Comparison of ENCODE assay signal across 8 mouse cellular contexts in genomic region chr16:8470132-8470531, GRCm38 (mm10). TPM values are rescaled to one million over a fixed set of nuclear protein-coding genes. Genes with fewer than 3 reads are reported as not detected.
DNase-seq lines count a peak whose midpoint lies in the region; ATAC-seq and TF ChIP-seq lines count a peak whose summit lies in the region.

No protein-coding gene starts in this region.

- H3K27ac ChIP-seq in kidney, postnatal 0 days, result no peak overlapping the region
- no peak overlapping the region for H3K27ac ChIP-seq in embryonic facial prominence, embryonic 11.5 days (replicated peaks; ENCODE audit: low read depth, low read length)
- no peak overlapping the region for H3K27ac ChIP-seq in intestine, embryonic 15.5 days

- no peak for DNase-seq in kidney, postnatal 0 days (ENCODE audit: low spot score)
- DNase-seq in kidney, postnatal 36 days, result no peak
- no peak for DNase-seq in embryonic facial prominence, embryonic 11.5 days (ENCODE audit: low spot score)
- no peak for DNase-seq in spleen, postnatal 36 days (ENCODE audit: low spot score in 2 of 2)
- DNase-seq in left cerebral cortex, adult 9 months (ENCODE audit: low spot score in 2 of 2), result no peak
- no peak for DNase-seq in left cerebral cortex, adult 18-20 months (ENCODE audit: low spot score in 2 of 2)

- TF ChIP-seq CTCF in kidney, postnatal 0 days (IDR thresholded peaks at IDR 0.05; ENCODE audit: low read depth), result no peak

- H3K79me2 ChIP-seq in myocyte (ENCODE audit: control insufficient read depth, insufficient read depth), result no peaks in the 10 kb centered on the region

- H3K9ac ChIP-seq in kidney, postnatal 0 days (ENCODE audit: low read depth, low read length), result no peak overlapping the region
- H3K9ac ChIP-seq in embryonic facial prominence, embryonic 11.5 days (replicated peaks; ENCODE audit: low read length), result no peak overlapping the region
- H3K9ac ChIP-seq in intestine, embryonic 15.5 days, result no peak overlapping the region

- peak overlapping the region; percentile 62; the same call in 1 of the 2 replicates for H3K4me3 ChIP-seq in kidney, postnatal 0 days (replicated peaks; ENCODE audit: low read depth, low read length)
- peak overlapping the region; percentile 72; the same call in 1 of the 2 replicates for H3K4me3 ChIP-seq in embryonic facial prominence, embryonic 11.5 days (ENCODE audit: low read depth, low read length)
- peak overlapping the region; percentile 70 for H3K4me3 ChIP-seq in intestine, embryonic 15.5 days (replicated peaks)
- H3K4me3 ChIP-seq in myocyte, result peak overlapping the region; percentile 77

- TF ChIP-seq POLR2A in myocyte (IDR thresholded peaks at IDR 0.05; ENCODE audit: insufficient read length, low read depth), result no peak

- 78% methylated on average over 2 of the region's 2 CpGs for WGBS in kidney, postnatal 0 days
- WGBS in embryonic facial prominence, embryonic 11.5 days, result 80% methylated on average over 2 of the region's 2 CpGs
- WGBS in intestine, embryonic 15.5 days, result 77% methylated on average over 2 of the region's 2 CpGs

- H3K4me1 ChIP-seq in kidney, postnatal 0 days (replicated peaks; ENCODE audit: insufficient read depth, low read length), result no peaks in the 10 kb centered on the region
- H3K4me1 ChIP-seq in embryonic facial prominence, embryonic 11.5 days (ENCODE audit: control insufficient read depth, insufficient read depth, low read length), result no peaks in the 10 kb centered on the region; the same call in 1 of the 2 replicates
- H3K4me1 ChIP-seq in intestine, embryonic 15.5 days (replicated peaks), result no peaks in the 10 kb centered on the region

- H3K36me3 ChIP-seq in kidney, postnatal 0 days (ENCODE audit: insufficient read depth, low read length), result no peaks in the 10 kb centered on the region
- H3K36me3 ChIP-seq in embryonic facial prominence, embryonic 11.5 days (replicated peaks; ENCODE audit: control insufficient read depth, insufficient read depth, low read depth, low read length), result no peaks in the 10 kb centered on the region
- H3K36me3 ChIP-seq in intestine, embryonic 15.5 days, result no peaks in the 10 kb centered on the region
- H3K36me3 ChIP-seq in myocyte (ENCODE audit: control insufficient read depth, insufficient read depth), result no peaks in the 10 kb centered on the region

- H3K4me2 ChIP-seq in kidney, postnatal 0 days (ENCODE audit: low read length), result peak overlapping the region; percentile 72
- no peak overlapping the region for H3K4me2 ChIP-seq in embryonic facial prominence, embryonic 11.5 days (ENCODE audit: low read depth, low read length)
- H3K4me2 ChIP-seq in intestine, embryonic 15.5 days (replicated peaks), result peak overlapping the region; percentile 66
- H3K4me2 ChIP-seq in myocyte (ENCODE audit: low read depth), result peak overlapping the region; percentile 82

- H3K27me3 ChIP-seq in kidney, postnatal 0 days (ENCODE audit: insufficient read depth, low read length), result no peaks in the 10 kb centered on the region
- H3K27me3 ChIP-seq in embryonic facial prominence, embryonic 11.5 days (ENCODE audit: control insufficient read depth, insufficient read depth, low read length), result no peaks in the 10 kb centered on the region
- no peaks in the 10 kb centered on the region for H3K27me3 ChIP-seq in intestine, embryonic 15.5 days (replicated peaks)
- H3K27me3 ChIP-seq in myocyte (ENCODE audit: control insufficient read depth, insufficient read depth, insufficient read length), result no peaks in the 10 kb centered on the region

- H3K9me3 ChIP-seq in kidney, postnatal 0 days (replicated peaks; ENCODE audit: low read length), result no peaks in the 10 kb centered on the region
- no peaks in the 10 kb centered on the region for H3K9me3 ChIP-seq in embryonic facial prominence, embryonic 11.5 days (replicated peaks; ENCODE audit: control insufficient read depth, low read length)
- no peaks in the 10 kb centered on the region for H3K9me3 ChIP-seq in intestine, embryonic 15.5 days

- ATAC-seq in kidney, postnatal 0 days (replicated peaks; ENCODE audit: low FRiP score, low read depth), result no peak
- ATAC-seq in embryonic facial prominence, embryonic 11.5 days (replicated peaks; ENCODE audit: insufficient number of reproducible peaks, low FRiP score, low TSS enrichment, low read depth), result peak; percentile 63; the same call in 1 of the 2 replicates
- peak; percentile 58 for ATAC-seq in intestine, embryonic 15.5 days

- peak overlapping the region; percentile 61 for H3ac ChIP-seq in myocyte (ENCODE audit: control insufficient read depth, insufficient read length)

TF ChIP-seq in myocyte, 11 proteins besides CTCF, POLR2A, EP300 and RAD21:
- TF ChIP-seq TCF12 (IDR thresholded peaks at IDR 0.05; ENCODE audit: insufficient read depth, poor library complexity, severe bottlenecking), result no peak
- TF ChIP-seq TCF3 (IDR thresholded peaks at IDR 0.05; ENCODE audit: insufficient read length, low read depth), result no peak

RNA-seq across cellular contexts. Expression of gene Mettl22, which starts 0.5 kb away (rescaled TPM):
- 15.2 and 18.4 TPM in 2 replicates for polyA plus RNA-seq in kidney, postnatal 0 days (2015; fragmentation: Nextera tagmentation; extraction: Ambion mirVana)
- polyA plus RNA-seq in embryonic facial prominence, embryonic 11.5 days (2014; fragmentation: Nextera tagmentation; extraction: Ambion mirVana), result 16.4 and 19.2 TPM in 2 replicates
- 14.2 and 16.8 TPM in 2 replicates for polyA plus RNA-seq in intestine, embryonic 15.5 days (2015; fragmentation: Nextera tagmentation; extraction: Ambion mirVana)
- polyA plus RNA-seq in myocyte (2012; fragmentation: generic; extraction: Trizol), result 34.3 TPM
- total RNA-seq in left cerebral cortex, adult 18-20 months (2021), result 10 to 100 TPM; 21.7 to 24.0 TPM

RNA-seq across cellular contexts. Expression of gene Abat, which starts 43.1 kb away (rescaled TPM):
- 33.9 and 36.6 TPM in 2 replicates for polyA plus RNA-seq in kidney, postnatal 0 days (2015; fragmentation: Nextera tagmentation; extraction: Ambion mirVana)
- polyA plus RNA-seq in embryonic facial prominence, embryonic 11.5 days (2014; fragmentation: Nextera tagmentation; extraction: Ambion mirVana), result 25.6 and 26.5 TPM in 2 replicates
- 72.4 and 74.1 TPM in 2 replicates for polyA plus RNA-seq in intestine, embryonic 15.5 days (2015; fragmentation: Nextera tagmentation; extraction: Ambion mirVana)
- polyA plus RNA-seq in myocyte (2012; fragmentation: generic; extraction: Trizol), result 0.04 TPM
- 100 to 1,000 TPM; 145 to 155 TPM for total RNA-seq in left cerebral cortex, adult 18-20 months (2021)

RNA-seq across cellular contexts. Expression of gene Tmem114, which starts 45.2 kb away (rescaled TPM):
- not detected in 2 replicates for polyA plus RNA-seq in kidney, postnatal 0 days (2015; fragmentation: Nextera tagmentation; extraction: Ambion mirVana)
- not detected in 2 replicates for polyA plus RNA-seq in embryonic facial prominence, embryonic 11.5 days (2014; fragmentation: Nextera tagmentation; extraction: Ambion mirVana)
- not detected in 2 replicates for polyA plus RNA-seq in intestine, embryonic 15.5 days (2015; fragmentation: Nextera tagmentation; extraction: Ambion mirVana)
- polyA plus RNA-seq in myocyte (2012; fragmentation: generic; extraction: Trizol), result not detected
- 1 to 10 TPM; 1.2 to 1.6 TPM for total RNA-seq in left cerebral cortex, adult 18-20 months (2021)

Comparison
In these comparisons a context has a peak if more than half of its experiments do, and no peak if none do; other contexts are left out.
1. RNA of gene Abat, which starts 43.1 kb away (polyA plus RNA-seq): 72.4 to 74.1 TPM in intestine, embryonic 15.5 days, 33.9 to 36.6 TPM in kidney, postnatal 0 days and 25.6 to 26.5 TPM in embryonic facial prominence, embryonic 11.5 days; 0.04 TPM in myocyte (single experiment); every median in the first group is over 10 times any median in the second.
2. Peak in every context shown above with its lines, with median percentiles within 50 percentile points of each other: H3K4me3 ChIP-seq.